Mouse (Mus musculus) MEL (cell line): ENCODE data around the gene Ogg1. TPM values are rescaled to one million over a fixed set of nuclear protein-coding genes. Genes with fewer than 3 reads are reported as not detected.

Source experiments
- DNase-seq: peaks from one replicate; pipeline ENCODE4 v3.0.0; 2011; ENCODE audit warnings: low read depth, low spot score
- H3K27ac ChIP-seq: 2 replicates; pipeline ENCODE4 v1.5.1; 2012; ENCODE audit warnings: low read depth, mild to moderate bottlenecking, control low read depth, low read length, moderate library complexity; ENCODE audit not compliant: control insufficient read depth
- H3K27me3 ChIP-seq, 2 experiments: fragments of 150-350 bp in 1 of 2; sonication (generic) in 1 of 2; 2 replicates each; pipeline ENCODE4 v1.6.1; 2012; ENCODE audit warnings: low read length in 2 of 2, mild to moderate bottlenecking in 2 of 2, improper control_type of control experiment in 1 of 2, moderate library complexity in 1 of 2; ENCODE audit not compliant: insufficient read depth in 2 of 2, control insufficient read depth in 1 of 2
- H3K36me3 ChIP-seq, 2 experiments: 2 replicates each; pipeline ENCODE4 v1.6.1; 2012 to 2014; ENCODE audit warnings: low read length in 2 of 2, improper control_type of control experiment in 1 of 2, inconsistent platforms in 1 of 2, mild to moderate bottlenecking in 1 of 2; ENCODE audit not compliant: insufficient read depth in 2 of 2, control insufficient read depth in 1 of 2
- H3K4me1 ChIP-seq, 2 experiments: fragments of 150-350 bp in 1 of 2; sonication (generic) in 1 of 2; 2 replicates each; pipeline ENCODE4 v1.6.1; 2012; ENCODE audit warnings: low read length in 2 of 2, improper control_type of control experiment in 1 of 2, mild to moderate bottlenecking in 1 of 2; ENCODE audit not compliant: insufficient read depth in 2 of 2, control insufficient read depth in 1 of 2
- H3K4me3 ChIP-seq, 2 experiments: fragments of 150-350 bp in 1 of 2; sonication (generic) in 1 of 2; 2 replicates each; pipeline ENCODE4 v1.5.1; 2012; ENCODE audit warnings: low read depth in 2 of 2, low read length in 2 of 2, mild to moderate bottlenecking in 2 of 2, moderate library complexity in 2 of 2, control low read depth in 1 of 2, improper control_type of control experiment in 1 of 2; ENCODE audit not compliant: control insufficient read depth in 1 of 2, insufficient read depth in 1 of 2
- H3K79me2 ChIP-seq: 2 replicates; pipeline ENCODE4 v1.6.1; 2012; ENCODE audit warnings: mild to moderate bottlenecking, low read length, moderate library complexity; ENCODE audit not compliant: control insufficient read depth, poor library complexity, insufficient read depth
- H3K9ac ChIP-seq: 2 replicates; pipeline ENCODE4 v1.6.1; 2012; ENCODE audit warnings: low read depth, mild to moderate bottlenecking, control low read depth, low read length, moderate library complexity; ENCODE audit not compliant: control insufficient read depth, poor library complexity, severe bottlenecking
- H3K9me3 ChIP-seq: fragments of 150-350 bp; sonication (generic); replicated peaks from 2 replicates; pipeline ENCODE4 v1.6.1; 2012; ENCODE audit warnings: mild to moderate bottlenecking, low read length, improper control_type of control experiment, moderate library complexity; ENCODE audit not compliant: insufficient read depth
- BHLHE40 ChIP-seq: IDR thresholded peaks from 2 replicates; pipeline ENCODE4 v1.6.1; 2012; ENCODE audit warnings: low read depth, mild to moderate bottlenecking, inconsistent platforms, low read length, improper control_type of control experiment, borderline replicate concordance
- E2F4 ChIP-seq: IDR thresholded peaks from 2 replicates; pipeline ENCODE4 v1.6.1; 2011; ENCODE audit warnings: low read depth, low read length, improper control_type of control experiment, borderline replicate concordance
- EP300 ChIP-seq, 2 experiments: IDR thresholded peaks; 2 replicates each; pipeline ENCODE4 v1.6.1; 2011; ENCODE audit warnings: improper control_type of control experiment in 2 of 2, low read length in 2 of 2, low read depth in 1 of 2, mild to moderate bottlenecking in 1 of 2
- ETS1 ChIP-seq: IDR thresholded peaks from 2 replicates; pipeline ENCODE4 v1.6.1; 2012; ENCODE audit warnings: low read depth, mild to moderate bottlenecking, inconsistent platforms, low read length, improper control_type of control experiment, moderate library complexity
- GATA1 ChIP-seq: IDR thresholded peaks from 2 replicates; pipeline ENCODE4 v1.6.1; 2011; ENCODE audit warnings: low read depth, low read length, improper control_type of control experiment
- HCFC1 ChIP-seq: IDR thresholded peaks from 2 replicates; pipeline ENCODE4 v1.6.1; 2012; ENCODE audit warnings: low read depth, mild to moderate bottlenecking, inconsistent platforms, low read length, improper control_type of control experiment, moderate library complexity
- JUND ChIP-seq: IDR thresholded peaks from 2 replicates; pipeline ENCODE4 v1.6.1; 2011; ENCODE audit warnings: low read depth, mild to moderate bottlenecking, improper control_type of control experiment, low read length
- MAX ChIP-seq: IDR thresholded peaks from 2 replicates; pipeline ENCODE4 v1.6.1; 2011; ENCODE audit warnings: low read length, improper control_type of control experiment
- MXI1 ChIP-seq: IDR thresholded peaks from 2 replicates; pipeline ENCODE4 v1.6.1; 2011; ENCODE audit warnings: mild to moderate bottlenecking, low read depth, low read length, improper control_type of control experiment
- MYC ChIP-seq: IDR thresholded peaks from 2 replicates; pipeline ENCODE4 v1.6.1; 2011; ENCODE audit warnings: low read depth, mild to moderate bottlenecking, low read length, improper control_type of control experiment, moderate library complexity
- RCOR1 ChIP-seq: IDR thresholded peaks from 2 replicates; pipeline ENCODE4 v1.6.1; 2012; ENCODE audit warnings: low read depth, mild to moderate bottlenecking, inconsistent platforms, low read length, improper control_type of control experiment
- SIN3A ChIP-seq: IDR thresholded peaks from 2 replicates; pipeline ENCODE4 v1.6.1; 2012; ENCODE audit warnings: low read length, improper control_type of control experiment, inconsistent platforms
- SMC3 ChIP-seq: IDR thresholded peaks from 2 replicates; pipeline ENCODE4 v1.6.1; 2011; ENCODE audit warnings: low read depth, low read length, improper control_type of control experiment
- TCF12 ChIP-seq: IDR thresholded peaks from 2 replicates; pipeline ENCODE4 v1.6.1; 2014; ENCODE audit warnings: low read depth, mild to moderate bottlenecking, inconsistent platforms, low read length, improper control_type of control experiment, moderate library complexity
- UBTF ChIP-seq: IDR thresholded peaks from 2 replicates; pipeline ENCODE4 v1.6.1; 2012; ENCODE audit warnings: low read depth, mild to moderate bottlenecking, inconsistent platforms, low read length, improper control_type of control experiment, moderate library complexity, borderline replicate concordance; ENCODE audit not compliant: insufficient read depth
- USF1 ChIP-seq: IDR thresholded peaks from 2 replicates; pipeline ENCODE4 v1.6.1; 2014; ENCODE audit warnings: low read depth, mild to moderate bottlenecking, inconsistent platforms, low read length, improper control_type of control experiment, moderate library complexity
- USF2 ChIP-seq, 2 experiments: IDR thresholded peaks; 2 replicates each; pipeline ENCODE4 v1.6.1; 2011 to 2012; ENCODE audit warnings: improper control_type of control experiment in 2 of 2, low read length in 2 of 2, borderline replicate concordance in 1 of 2, inconsistent platforms in 1 of 2, low read depth in 1 of 2, mild to moderate bottlenecking in 1 of 2; ENCODE audit not compliant: insufficient read depth in 1 of 2
- ZMIZ1 ChIP-seq: IDR thresholded peaks from 2 replicates; pipeline ENCODE4 v1.6.1; 2012; ENCODE audit warnings: low read depth, mild to moderate bottlenecking, inconsistent platforms, low read length, improper control_type of control experiment, moderate library complexity
- ZNF384 ChIP-seq: IDR thresholded peaks from 2 replicates; pipeline ENCODE4 v1.6.1; 2012; ENCODE audit warnings: low read depth, mild to moderate bottlenecking, inconsistent platforms, low read length, improper control_type of control experiment
- polyA plus RNA-seq, 2 experiments: library from polyadenylated mRNA; stranded (reverse) in 1 of 2; unstranded in 1 of 2; fragments of >175 nt in 1 of 2; fragments of >200 nt in 1 of 2; gene quantifications; 2 replicates each; pipeline versions ENCODE4 v1.2.1 to v1.2.4; 2012; ENCODE audit warnings: low replicate concordance in 2 of 2, low read depth in 1 of 2; ENCODE audit not compliant: insufficient read length in 2 of 2, insufficient read depth in 1 of 2, missing spikeins in 1 of 2
- total RNA-seq: library from RNA; depleted of rRNA; stranded (reverse); fragments of 300-350 nt; gene quantifications from 2 replicates; pipeline ENCODE4 v1.2.3, GENCODE M21; 2012

Gene Ogg1
- total and polyA plus RNA-seq, 3 experiments = 8.7 to 20.0 TPM; not detected in 1

DNA sequence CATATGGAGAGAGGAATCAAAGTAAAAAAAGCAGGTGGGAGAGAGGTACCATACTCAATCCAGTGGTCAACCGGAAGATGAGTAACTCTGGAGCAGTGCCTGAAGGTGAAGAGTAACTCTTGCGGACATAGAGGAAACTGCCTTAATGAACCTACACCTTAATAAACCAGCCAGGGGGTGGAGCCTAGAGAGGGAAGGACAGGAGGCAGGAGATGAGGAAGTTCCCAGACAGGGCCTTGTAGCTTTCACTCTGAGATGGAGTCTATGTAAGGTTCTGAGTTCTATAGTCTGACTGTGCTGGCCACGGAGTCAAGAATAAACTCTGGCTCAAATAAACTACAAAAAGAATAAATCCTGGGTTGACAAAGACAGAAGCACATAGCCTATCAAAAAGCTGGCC lies 41.8 kb upstream of the Ogg1 start:
- no peaks in the 10 kb centered on the region for H3K9me3 ChIP-seq

DNA sequence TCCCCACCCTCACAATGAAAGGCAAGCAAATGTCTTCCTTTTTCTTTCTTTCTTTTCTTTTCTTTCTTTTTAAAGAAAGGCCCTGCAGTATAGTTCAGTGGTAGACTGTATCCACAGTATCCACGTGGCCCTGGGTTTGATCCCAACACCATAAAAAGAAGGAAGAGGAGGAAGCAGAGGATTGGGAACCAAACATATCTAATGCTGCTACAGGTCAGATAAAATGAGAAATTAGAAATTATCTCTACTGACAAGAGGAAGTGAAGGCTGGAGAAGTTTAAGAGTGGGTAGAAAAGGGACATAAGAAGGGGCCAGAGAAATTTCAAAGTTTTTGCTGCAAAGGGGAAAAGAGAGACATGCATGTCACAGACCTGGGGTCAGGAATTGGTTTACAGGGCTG lies 40.5 kb upstream of the Ogg1 start:
- peak; percentile 54 for DNase-seq
- Histone ChIP-seq H3K4me1 (peaks cover 12 to 27% of the 10 kb centered on the region in 2 experiments), H3K9me3 (no peaks in the 10 kb centered on the region), H3K79me2 (no peaks in the 10 kb centered on the region), H3K36me3 (peaks cover 0 to 24% of the 10 kb centered on the region in 2 experiments; a peak in 2 of 4 replicates), H3K9ac (peak overlapping the region; percentile 39), H3K4me3 (no peak overlapping the region), H3K27ac (peak overlapping the region; percentile 75), H3K27me3 (no peaks in the 10 kb centered on the region)
- TF ChIP-seq UBTF = 0 out of 2 replicates have a peak, but pooled peaks have one; percentile 24
- peak; percentile 77 for TF ChIP-seq MXI1
- TF ChIP-seq GATA1 = peak; percentile 95
- TF ChIP-seq SIN3A = peak; percentile 70; the same call in 1 of the 2 replicates
- peak; percentile 73 for TF ChIP-seq TCF12
- peak; percentile 57; the same call in 1 of the 2 replicates for TF ChIP-seq MAX
- peak; percentile 60; the same call in 1 of the 2 replicates for TF ChIP-seq ETS1
- 0 out of 2 replicates have a peak, but pooled peaks have one; percentile 28 for TF ChIP-seq HCFC1
- TF ChIP-seq E2F4 = no peak
- TF ChIP-seq BHLHE40 = no peak
- peak; percentile 61; the same call in 1 of the 2 replicates for TF ChIP-seq RCOR1
- TF ChIP-seq USF1 = peak; percentile 54
- TF ChIP-seq SMC3 = no peak
- TF ChIP-seq EP300 (IDR thresholded peaks at IDR 0.05; ENCODE audit: low read depth in 1 of 2, low read length in 2 of 2) = peak; percentile 83 to 91
- no peak for TF ChIP-seq ZNF384
- TF ChIP-seq JUND = no peak
- TF ChIP-seq USF2 (IDR thresholded peaks at IDR 0.05; ENCODE audit: borderline replicate concordance in 1 of 2, insufficient read depth in 1 of 2, low read depth in 1 of 2, low read length in 2 of 2) = no peak
- peak; percentile 86 for TF ChIP-seq MYC

More for the DNA sequence above, 41.8 kb upstream of the Ogg1 start:
- H3K4me3 ChIP-seq = peak overlapping the region in 1 of 2 experiments; percentile 14; a peak in 1 of 4 replicates
- peak; percentile 75 for DNase-seq
- peaks cover 0 to 24% of the 10 kb centered on the region in 2 experiments; a peak in 2 of 4 replicates for H3K36me3 ChIP-seq
- H3K79me2 ChIP-seq = no peaks in the 10 kb centered on the region
- H3K27ac ChIP-seq = no peak overlapping the region; the same call in 1 of the 2 replicates
- no peaks in the 10 kb centered on the region for H3K27me3 ChIP-seq
- no peak for TF ChIP-seq ZMIZ1
- no peak for TF ChIP-seq JUND
- TF ChIP-seq, all 39 proteins: peak for 0
- H3K9ac ChIP-seq = peak overlapping the region; percentile 3; the same call in 1 of the 2 replicates
- H3K4me1 ChIP-seq = peaks cover 12 to 27% of the 10 kb centered on the region in 2 experiments
